Mouse (Mus musculus): ENCODE data around the gene Thbs2. TPM values are rescaled to one million over a fixed set of nuclear protein-coding genes. Genes with fewer than 3 reads are reported as not detected.

The Thbs2 gene
- polyA plus RNA-seq, 1 experiment from 2014 or later: 27.3 TPM

DNA sequence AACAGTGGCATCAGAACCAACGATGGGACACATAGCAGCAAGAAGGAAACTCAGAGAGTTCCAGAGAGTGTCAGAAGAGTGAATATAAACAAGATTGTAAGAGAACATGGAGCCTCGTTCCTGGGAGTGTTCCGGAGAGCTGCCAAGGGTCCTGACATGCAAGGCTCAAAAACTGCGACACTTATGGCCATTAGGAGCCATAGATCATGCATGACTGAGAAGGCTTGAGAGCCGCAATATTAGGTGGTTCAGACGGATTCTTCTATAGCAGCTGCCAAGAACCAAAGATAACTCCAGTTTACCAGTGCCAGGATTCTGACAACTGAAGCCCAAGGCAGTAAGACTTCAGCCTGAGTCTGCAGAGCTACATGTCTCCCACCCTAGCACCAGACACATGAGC is 3.1 kb upstream of the Thbs2 start:
- H3K4me1 ChIP-seq: peaks cover 50% of the 10 kb centered on the region
- H3K27me3 ChIP-seq: no peaks in the 10 kb centered on the region; the same call in 1 of the 2 replicates
- H3K36me3 ChIP-seq: no peaks in the 10 kb centered on the region
- peak; percentile 83 for ATAC-seq (ENCODE audit: borderline replicate concordance, extremely low read depth, low FRiP score, low TSS enrichment)
- H3K9ac ChIP-seq: no peak overlapping the region
- 27% methylated on average over 6 of the region's 6 CpGs for WGBS
- no peak overlapping the region for H3K4me2 ChIP-seq
- no peak overlapping the region for H3K4me3 ChIP-seq
- H3K9me3 ChIP-seq: no peaks in the 10 kb centered on the region
- H3K27ac ChIP-seq: peak overlapping the region; percentile 74

DNA sequence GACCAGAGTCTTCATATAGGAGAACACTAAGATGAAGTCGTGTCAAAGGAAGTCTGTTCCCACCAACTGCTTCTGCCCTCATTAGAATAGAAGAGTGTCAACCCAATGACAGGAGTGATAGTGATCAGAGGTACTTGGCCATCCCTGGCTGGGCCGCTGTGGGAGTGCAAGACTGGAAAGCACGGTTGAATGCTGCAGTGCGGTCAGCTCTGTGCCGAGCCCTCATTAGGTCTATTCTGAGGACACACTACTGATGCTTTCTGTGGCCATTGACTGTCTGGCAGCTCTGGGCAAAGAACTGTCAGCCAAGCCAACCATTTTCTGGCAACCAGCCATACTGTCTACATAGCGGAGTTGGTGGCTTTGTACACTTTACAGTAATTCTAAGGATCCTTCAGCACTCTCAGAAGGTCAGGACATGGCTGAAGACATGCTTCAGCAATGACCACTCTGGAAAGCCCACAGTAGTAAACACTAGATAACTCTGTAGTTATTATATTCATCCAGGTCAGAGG is 2.3 kb upstream of the Thbs2 start:
- ATAC-seq (ENCODE audit: borderline replicate concordance, extremely low read depth, low FRiP score, low TSS enrichment): no peak
- H3K4me1 ChIP-seq: peaks cover 57% of the 10 kb centered on the region
- H3K36me3 ChIP-seq: no peaks in the 10 kb centered on the region
- no peaks in the 10 kb centered on the region; the same call in 1 of the 2 replicates for H3K27me3 ChIP-seq
- H3K27ac ChIP-seq: peak overlapping the region; percentile 74
- no peak overlapping the region for H3K9ac ChIP-seq
- H3K4me2 ChIP-seq: no peak overlapping the region
- no peaks in the 10 kb centered on the region for H3K9me3 ChIP-seq
- WGBS: 72% methylated on average over 6 of the region's 6 CpGs
- no peak overlapping the region for H3K4me3 ChIP-seq

DNA sequence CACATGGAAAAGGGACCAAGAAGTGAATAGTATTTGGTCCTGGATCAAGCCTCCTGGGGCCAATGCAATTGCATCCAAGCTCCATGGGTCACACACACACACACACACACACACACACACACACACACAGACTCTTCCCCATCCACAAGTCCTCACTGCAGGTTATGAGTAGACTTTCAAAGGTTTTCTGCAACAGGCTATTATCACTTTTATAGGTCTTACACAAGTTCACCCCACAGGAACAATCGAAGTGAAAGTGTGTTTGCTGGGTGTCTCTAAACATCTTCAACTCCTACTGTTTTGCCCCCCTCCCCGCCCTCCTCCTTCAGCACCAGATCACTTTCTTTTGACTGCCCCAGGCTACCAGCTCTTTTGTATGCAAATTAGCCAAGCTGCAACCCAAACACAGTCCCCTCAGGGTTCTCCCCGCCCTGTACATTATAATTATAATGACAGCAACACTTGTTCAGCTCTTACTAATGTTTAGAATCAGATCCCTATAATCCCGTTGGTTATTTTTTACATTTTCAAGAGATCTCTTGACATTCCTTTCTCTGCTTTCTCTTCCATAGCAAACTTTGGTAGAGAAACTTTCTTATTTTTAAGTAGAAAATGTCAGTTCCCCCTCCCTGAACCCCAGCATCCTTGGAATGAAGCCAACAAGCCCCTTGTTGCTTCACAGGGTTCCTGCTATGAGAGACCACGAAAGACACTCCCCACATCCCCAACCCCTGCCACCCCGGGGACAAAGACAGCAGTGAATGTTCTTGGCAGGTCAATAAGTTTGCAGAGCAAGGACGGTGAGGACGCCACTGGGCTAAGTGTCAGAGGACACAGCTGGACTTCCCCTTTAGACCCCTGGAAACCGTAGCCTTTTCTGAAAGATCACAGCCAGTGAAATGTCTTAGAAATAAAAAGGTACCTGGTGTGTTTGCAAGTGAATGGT is 714 bp downstream of the Thbs2 start:
- 20% methylated on average over 9 of the region's 9 CpGs for WGBS
- no peaks in the 10 kb centered on the region for H3K27me3 ChIP-seq
- peak overlapping the region; percentile 48 for H3K4me2 ChIP-seq
- peak overlapping the region; percentile 20; the same call in 1 of the 2 replicates for H3K9ac ChIP-seq
- H3K27ac ChIP-seq: peak overlapping the region; percentile 61
- H3K9me3 ChIP-seq: no peaks in the 10 kb centered on the region
- H3K4me3 ChIP-seq: peak overlapping the region; percentile 31
- no peak for ATAC-seq (ENCODE audit: borderline replicate concordance, extremely low read depth, low FRiP score, low TSS enrichment)
- peaks cover 4% of the 10 kb centered on the region; the same call in 1 of the 2 replicates for H3K36me3 ChIP-seq
- peaks cover 47% of the 10 kb centered on the region for H3K4me1 ChIP-seq

DNA sequence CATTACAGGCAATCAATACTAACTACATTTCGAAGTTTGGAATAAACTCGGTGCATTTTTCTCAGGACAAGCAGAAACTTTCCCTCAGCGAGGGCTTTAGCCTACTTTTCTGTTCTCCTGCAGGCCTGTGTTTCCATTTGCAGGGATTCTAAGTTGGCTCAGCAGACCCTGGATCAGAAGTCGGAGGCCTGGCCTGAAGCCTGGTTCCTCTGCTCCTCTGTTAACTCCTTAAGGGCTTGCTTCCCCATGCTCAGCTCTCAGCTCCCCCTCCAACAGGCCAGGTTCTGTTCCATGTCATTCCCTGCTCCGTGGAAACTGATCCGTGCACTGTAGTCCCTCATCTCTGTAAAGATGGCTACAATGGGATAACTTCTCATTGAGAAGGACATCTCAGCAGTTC is 2.1 kb downstream of the Thbs2 start:
- Histone ChIP-seq H3K9ac (no peak overlapping the region), H3K27ac (peak overlapping the region; percentile 2; the same call in 1 of the 2 replicates), H3K36me3 (peaks cover 4% of the 10 kb centered on the region; the same call in 1 of the 2 replicates), H3K4me2 (peak overlapping the region; percentile 48), H3K4me3 (peak overlapping the region; percentile 31), H3K4me1 (peaks cover 43% of the 10 kb centered on the region), H3K9me3 (no peaks in the 10 kb centered on the region), H3K27me3 (no peaks in the 10 kb centered on the region)
- ATAC-seq (ENCODE audit: borderline replicate concordance, extremely low read depth, low FRiP score, low TSS enrichment): no peak
- 50% methylated on average over 6 of the region's 6 CpGs for WGBS

DNA sequence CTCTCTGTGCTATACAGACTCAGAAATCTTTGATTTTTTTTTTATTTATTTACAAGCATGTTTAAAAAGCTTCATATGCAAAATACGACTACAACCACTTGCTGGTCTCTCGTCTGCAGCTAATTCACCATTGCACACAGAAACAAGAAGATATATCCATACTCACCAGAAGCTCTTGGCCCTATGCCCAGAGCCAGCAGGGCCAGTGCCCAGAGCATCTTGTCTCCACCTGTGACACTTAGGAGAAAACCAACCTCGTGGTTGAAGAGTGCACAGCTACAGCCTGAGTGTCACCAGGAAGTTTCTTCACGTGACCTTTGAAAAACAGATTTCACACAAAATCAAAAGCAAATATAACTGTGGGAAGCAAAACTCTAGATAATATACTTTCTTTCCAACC is 2.8 kb downstream of the Thbs2 start:
- Histone ChIP-seq H3K9me3 (no peaks in the 10 kb centered on the region), H3K4me3 (no peak overlapping the region), H3K9ac (no peak overlapping the region), H3K36me3 (peaks cover 4% of the 10 kb centered on the region; the same call in 1 of the 2 replicates), H3K4me1 (peaks cover 40% of the 10 kb centered on the region), H3K27ac (no peak overlapping the region), H3K27me3 (no peaks in the 10 kb centered on the region), H3K4me2 (no peak overlapping the region)
- ATAC-seq (ENCODE audit: borderline replicate concordance, extremely low read depth, low FRiP score, low TSS enrichment): no peak
- 46% methylated on average over 4 of the region's 4 CpGs for WGBS

DNA sequence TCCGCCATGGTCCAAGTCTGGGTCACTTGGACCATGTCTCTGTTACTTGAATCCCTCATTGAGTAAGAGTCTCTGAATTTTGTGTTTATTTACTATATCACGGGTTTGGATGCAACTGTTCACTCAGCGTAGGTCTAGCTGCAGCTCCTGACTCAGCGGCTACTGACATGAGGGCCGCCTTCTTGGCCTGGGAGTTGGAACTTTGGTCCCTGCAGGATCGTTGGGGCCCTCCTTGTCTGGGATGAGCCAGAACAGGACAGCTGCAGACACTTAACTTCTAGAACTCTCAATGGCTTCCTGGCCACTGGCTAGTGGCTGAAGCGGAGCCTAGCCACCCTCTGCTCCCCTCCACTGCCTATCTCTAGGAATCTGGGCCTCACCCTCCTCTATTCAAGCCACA is 11.2 kb downstream of the Thbs2 start:
- H3K36me3 ChIP-seq: no peaks in the 10 kb centered on the region; the same call in 1 of the 2 replicates
- no peak overlapping the region for H3K9ac ChIP-seq
- ATAC-seq (ENCODE audit: borderline replicate concordance, extremely low read depth, low FRiP score, low TSS enrichment): no peak

DNA sequence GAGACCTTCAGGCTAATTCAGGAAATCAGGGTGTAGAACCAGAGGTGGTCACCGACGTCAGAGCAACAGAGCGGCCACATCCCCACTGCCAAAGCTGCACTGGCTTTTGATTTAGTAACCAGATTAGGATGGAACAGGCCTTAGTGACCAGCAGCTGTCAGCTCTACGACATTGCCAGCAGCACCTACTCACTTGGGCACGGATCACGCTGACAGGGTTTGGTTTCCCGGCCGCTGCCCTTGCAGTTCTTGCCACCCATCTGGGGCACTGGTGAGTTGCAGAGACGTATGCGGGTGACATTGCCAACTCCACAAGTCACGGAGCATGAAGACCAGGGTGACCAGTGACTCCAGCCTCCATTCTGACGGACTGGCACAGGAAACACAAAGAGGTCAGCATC is 13.0 kb downstream of the Thbs2 start:
- Histone ChIP-seq H3K4me2 (no peak overlapping the region), H3K27ac (no peak overlapping the region), H3K4me1 (no peaks in the 10 kb centered on the region; the same call in 1 of the 2 replicates), H3K4me3 (no peak overlapping the region), H3K36me3 (no peaks in the 10 kb centered on the region; the same call in 1 of the 2 replicates), H3K9ac (no peak overlapping the region), H3K9me3 (no peaks in the 10 kb centered on the region), H3K27me3 (no peaks in the 10 kb centered on the region)
- 90% methylated on average over 12 of the region's 12 CpGs for WGBS
- ATAC-seq (ENCODE audit: borderline replicate concordance, extremely low read depth, low FRiP score, low TSS enrichment): no peak

More for the DNA sequence above, 11.2 kb downstream of the Thbs2 start:
- H3K27me3 ChIP-seq: no peaks in the 10 kb centered on the region
- no peak overlapping the region for H3K4me2 ChIP-seq
- H3K4me1 ChIP-seq: peaks cover 9% of the 10 kb centered on the region; the same call in 1 of the 2 replicates
- H3K9me3 ChIP-seq: no peaks in the 10 kb centered on the region
- 87% methylated on average over 7 of the region's 7 CpGs for WGBS
- no peak overlapping the region for H3K27ac ChIP-seq
- H3K4me3 ChIP-seq: no peak overlapping the region

DNA sequence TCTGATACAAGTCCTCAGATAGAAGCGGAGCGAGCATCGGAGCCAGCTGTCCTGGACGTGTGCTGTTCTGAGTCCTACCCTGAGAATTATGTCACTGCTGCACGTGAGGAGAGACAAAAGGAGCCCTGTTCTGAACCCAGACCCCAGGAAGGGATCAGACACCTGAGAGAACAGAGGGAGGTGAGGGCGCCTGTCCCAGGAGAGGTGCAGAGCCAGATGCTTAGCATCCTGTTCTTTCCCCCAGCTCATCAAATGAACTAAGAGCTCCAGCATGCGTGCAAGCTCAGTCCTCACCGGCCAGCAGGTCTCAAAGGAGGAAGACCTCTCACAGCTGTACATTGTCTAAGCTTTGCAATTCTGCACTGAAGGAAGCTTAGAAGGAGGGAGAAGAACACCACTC is 16.8 kb downstream of the Thbs2 start:
- Histone ChIP-seq H3K9me3 (no peaks in the 10 kb centered on the region), H3K4me2 (no peak overlapping the region), H3K27me3 (no peaks in the 10 kb centered on the region), H3K36me3 (no peaks in the 10 kb centered on the region; the same call in 1 of the 2 replicates), H3K9ac (no peak overlapping the region), H3K4me3 (no peak overlapping the region), H3K4me1 (no peaks in the 10 kb centered on the region), H3K27ac (no peak overlapping the region)
- 52% methylated on average over 8 of the region's 8 CpGs for WGBS
- no peak for ATAC-seq (ENCODE audit: borderline replicate concordance, extremely low read depth, low FRiP score, low TSS enrichment)

DNA sequence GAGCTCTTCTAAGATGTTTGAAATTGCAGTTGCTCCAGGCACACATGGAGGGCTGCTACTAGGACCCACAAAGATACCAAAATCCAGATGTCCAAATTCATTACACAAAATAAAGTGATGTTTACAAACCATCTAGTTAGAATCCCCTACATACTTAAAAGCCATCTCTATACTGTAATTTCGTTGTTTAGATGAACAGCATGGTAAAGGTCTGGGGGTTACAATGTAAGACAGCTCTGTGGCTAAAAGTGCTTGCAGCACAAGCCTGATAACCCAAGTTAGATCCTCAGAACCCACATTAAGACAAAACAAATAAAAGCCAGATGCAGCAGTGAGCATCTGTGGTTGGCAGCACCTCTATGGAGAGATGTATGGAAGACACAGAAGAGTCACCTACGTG is 18.5 kb downstream of the Thbs2 start:
- H3K4me2 ChIP-seq: no peak overlapping the region
- H3K36me3 ChIP-seq: no peaks in the 10 kb centered on the region; the same call in 1 of the 2 replicates
- WGBS: 73% methylated on average over 2 of the region's 2 CpGs
- H3K27ac ChIP-seq: no peak overlapping the region
- peaks cover 5% of the 10 kb centered on the region; the same call in 1 of the 2 replicates for H3K27me3 ChIP-seq
- H3K9ac ChIP-seq: no peak overlapping the region
- no peak overlapping the region for H3K4me3 ChIP-seq
- ATAC-seq (ENCODE audit: borderline replicate concordance, extremely low read depth, low FRiP score, low TSS enrichment): no peak
- no peaks in the 10 kb centered on the region for H3K4me1 ChIP-seq
- H3K9me3 ChIP-seq: no peaks in the 10 kb centered on the region

DNA sequence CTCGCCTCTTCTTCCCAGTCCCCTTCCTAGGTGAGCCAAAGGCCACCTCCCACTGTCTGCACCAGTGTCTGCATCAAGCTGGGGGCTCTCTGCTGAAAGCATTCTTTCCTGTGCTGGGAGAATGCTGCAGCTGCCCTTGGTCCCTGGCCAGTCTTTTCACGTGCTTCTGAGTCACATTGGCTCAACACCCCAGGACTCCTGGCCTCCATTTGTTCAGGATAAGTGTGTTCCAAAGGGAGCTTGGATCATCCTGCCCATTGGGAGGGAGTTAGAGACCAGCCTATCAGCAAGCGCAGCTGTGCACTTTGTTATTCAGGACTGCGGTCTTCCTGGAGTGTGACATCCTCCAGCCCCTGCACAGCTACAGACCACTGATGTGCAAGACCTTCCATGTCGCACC is 21.6 kb downstream of the Thbs2 start:
- H3K4me1 ChIP-seq: 0 out of 2 replicates have a peak, but pooled peaks cover under 1% of the 10 kb centered on the region
- no peak overlapping the region for H3K4me3 ChIP-seq
- ATAC-seq (ENCODE audit: borderline replicate concordance, extremely low read depth, low FRiP score, low TSS enrichment): peak; percentile 70
- no peak overlapping the region for H3K9ac ChIP-seq
- peaks cover 7% of the 10 kb centered on the region; the same call in 1 of the 2 replicates for H3K27me3 ChIP-seq
- no peak overlapping the region for H3K27ac ChIP-seq
- no peaks in the 10 kb centered on the region for H3K36me3 ChIP-seq
- 47% methylated on average over 5 of the region's 5 CpGs for WGBS
- H3K4me2 ChIP-seq: no peak overlapping the region
- no peaks in the 10 kb centered on the region for H3K9me3 ChIP-seq

DNA sequence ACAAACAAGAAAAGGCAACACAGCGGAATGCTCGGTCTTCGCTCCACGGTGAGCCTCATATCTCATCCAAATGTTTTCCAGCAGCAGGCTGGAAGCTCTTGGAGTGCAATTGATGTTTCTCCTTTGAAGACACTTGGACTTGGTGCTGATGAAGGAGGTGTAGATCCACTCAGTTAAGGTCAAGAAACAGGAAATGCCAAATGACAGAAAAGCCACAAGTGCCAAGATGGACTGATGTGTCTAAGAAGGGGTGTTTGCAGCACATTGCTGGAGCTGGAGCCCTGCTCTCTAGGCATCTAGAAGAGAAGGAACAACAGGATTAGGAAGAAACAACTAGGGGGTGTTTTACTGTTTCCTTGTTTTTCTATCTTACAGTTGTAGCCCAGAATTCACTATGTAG is 26.8 kb downstream of the Thbs2 start:
- 45% methylated on average over 4 of the region's 4 CpGs for WGBS
- H3K27me3 ChIP-seq: peaks cover 7% of the 10 kb centered on the region; the same call in 1 of the 2 replicates
- no peak overlapping the region for H3K4me2 ChIP-seq
- no peak overlapping the region for H3K4me3 ChIP-seq
- no peak for ATAC-seq (ENCODE audit: borderline replicate concordance, extremely low read depth, low FRiP score, low TSS enrichment)
- H3K9me3 ChIP-seq: no peaks in the 10 kb centered on the region
- no peaks in the 10 kb centered on the region for H3K36me3 ChIP-seq
- H3K27ac ChIP-seq: no peak overlapping the region
- no peak overlapping the region for H3K9ac ChIP-seq
- H3K4me1 ChIP-seq: peaks cover 4% of the 10 kb centered on the region; the same call in 1 of the 2 replicates

DNA sequence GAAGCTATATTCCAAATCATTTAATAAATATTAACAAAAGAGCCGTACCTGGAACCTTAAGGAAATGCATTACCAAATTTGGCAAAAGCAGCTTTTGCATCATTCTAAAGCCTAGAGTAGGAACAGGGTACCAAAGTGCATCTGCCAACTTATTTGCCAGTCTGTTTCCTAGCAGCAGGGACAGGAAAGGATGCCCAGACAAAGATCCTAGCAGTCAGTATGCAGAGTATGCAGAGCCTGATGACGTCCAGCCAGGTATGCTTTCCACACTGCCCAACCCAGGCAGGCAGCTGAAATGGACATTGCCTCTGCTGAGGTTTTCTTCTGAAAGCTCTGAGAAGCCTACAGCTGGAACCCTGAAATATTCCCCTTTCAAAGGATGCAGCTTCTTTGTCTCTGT is 27.6 kb downstream of the Thbs2 start:
- peaks cover 4% of the 10 kb centered on the region; the same call in 1 of the 2 replicates for H3K4me1 ChIP-seq
- H3K27me3 ChIP-seq: peaks cover 7% of the 10 kb centered on the region; the same call in 1 of the 2 replicates
- ATAC-seq (ENCODE audit: borderline replicate concordance, extremely low read depth, low FRiP score, low TSS enrichment): no peak
- no peak overlapping the region for H3K4me3 ChIP-seq
- no peak overlapping the region for H3K27ac ChIP-seq
- no peaks in the 10 kb centered on the region for H3K9me3 ChIP-seq
- H3K4me2 ChIP-seq: no peak overlapping the region
- H3K36me3 ChIP-seq: no peaks in the 10 kb centered on the region
- 77% methylated on average over 2 of the region's 2 CpGs for WGBS
- H3K9ac ChIP-seq: no peak overlapping the region

Measured in lung, embryonic 15.5 days (tissue).